9 mouse cellular contexts compared by ENCODE assay signal in the genomic region with DNA sequence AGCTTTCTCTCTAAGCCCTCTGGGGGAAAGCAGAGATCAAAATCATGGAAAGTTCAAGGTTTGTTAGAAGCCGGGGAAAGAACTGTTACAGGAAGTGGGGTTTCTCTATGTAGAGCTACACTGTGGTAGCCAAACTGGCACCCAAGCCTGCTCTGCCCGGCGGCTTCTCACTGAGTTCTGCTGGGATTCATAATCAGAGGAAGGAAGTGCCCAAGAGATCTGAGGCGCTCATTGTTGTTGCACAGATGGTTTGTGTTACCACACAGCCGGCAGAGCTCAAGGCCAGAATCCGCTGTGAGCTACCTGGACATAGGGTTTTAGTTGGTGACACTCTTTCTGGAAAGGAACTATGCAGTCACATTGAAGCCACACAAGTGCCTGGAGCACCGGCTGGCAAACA. TPM values are rescaled to one million over a fixed set of nuclear protein-coding genes. Genes with fewer than 3 reads are reported as not detected.
DNase-seq lines count a peak whose midpoint lies in the region; ATAC-seq lines count a peak whose summit lies in the region.
"Had no signal": no experiment of that assay in that cellular context is flagged by ENCODE, and none has a peak within 500 bp of the region (broad histone marks: within the 10 kb centered on the region; RNA-seq: fewer than 3 reads in every experiment).

No protein-coding gene starts in this region.

- H3K27me3 ChIP-seq in kidney, embryonic 14.5 days (ENCODE audit: control insufficient read depth, insufficient read depth, low read length): no peaks in the 10 kb centered on the region
- H3K27me3 ChIP-seq in embryonic facial prominence, embryonic 12.5 days: no peaks in the 10 kb centered on the region
- H3K27me3 ChIP-seq in limb, embryonic 11.5 days (ENCODE audit: control insufficient read depth, insufficient read depth, low read length): no peaks in the 10 kb centered on the region
- H3K27me3 ChIP-seq: neural tube, embryonic 12.5 days had no signal

- WGBS in kidney, embryonic 14.5 days: 72% methylated on average over 7 of the region's 7 CpGs
- WGBS in embryonic facial prominence, embryonic 12.5 days: 24% methylated on average over 7 of the region's 7 CpGs
- 20% methylated on average over 7 of the region's 7 CpGs for WGBS in limb, embryonic 11.5 days

- peak overlapping the region; percentile 8; the same call in 1 of the 2 replicates for H3K27ac ChIP-seq in kidney, embryonic 14.5 days (ENCODE audit: low read depth, low read length)
- peak overlapping the region; percentile 80 for H3K27ac ChIP-seq in embryonic facial prominence, embryonic 12.5 days
- peak overlapping the region; percentile 70 for H3K27ac ChIP-seq in limb, embryonic 11.5 days (replicated peaks; ENCODE audit: low read depth, low read length)
- H3K27ac ChIP-seq: neural tube, embryonic 12.5 days had no signal

- no peak overlapping the region for H3K4me2 ChIP-seq in kidney, embryonic 14.5 days (replicated peaks; ENCODE audit: low read depth, low read length)
- no peak overlapping the region for H3K4me2 ChIP-seq in embryonic facial prominence, embryonic 12.5 days (replicated peaks)
- no peak overlapping the region for H3K4me2 ChIP-seq in limb, embryonic 11.5 days (ENCODE audit: low read depth, severe bottlenecking)
- H3K4me2 ChIP-seq: neural tube, embryonic 12.5 days had no signal

- peaks cover 12% of the 10 kb centered on the region; the same call in 1 of the 2 replicates for H3K4me1 ChIP-seq in kidney, embryonic 14.5 days (ENCODE audit: control insufficient read depth, insufficient read depth, low read length)
- H3K4me1 ChIP-seq in embryonic facial prominence, embryonic 12.5 days: peaks cover 16% of the 10 kb centered on the region
- H3K4me1 ChIP-seq in limb, embryonic 11.5 days (ENCODE audit: control insufficient read depth, insufficient read depth, low read length): peaks cover 10% of the 10 kb centered on the region

- DNase-seq in kidney, adult 18-20 months: no peak
- peak; percentile 48 for DNase-seq in limb, embryonic 11.5 days (ENCODE audit: low spot score)
- DNase-seq in thymus, postnatal 25 days: no peak
- DNase-seq in urinary bladder, postnatal 14 days (ENCODE audit: low spot score): no peak
- DNase-seq in frontal cortex, postnatal 36 days (ENCODE audit: low spot score in 2 of 2): no peak

- ATAC-seq in kidney, embryonic 14.5 days (ENCODE audit: low FRiP score, low TSS enrichment): no peak
- no peak for ATAC-seq in embryonic facial prominence, embryonic 12.5 days (ENCODE audit: insufficient number of reproducible peaks, insufficient read depth, low FRiP score, low TSS enrichment)
- ATAC-seq in limb, embryonic 11.5 days (ENCODE audit: insufficient number of reproducible peaks, low FRiP score, low TSS enrichment, low read depth): no peak
- ATAC-seq in megakaryocyte, adult 5-6 weeks (ENCODE audit: poor library complexity, severe bottlenecking): peak; percentile 36

- no peaks in the 10 kb centered on the region for H3K36me3 ChIP-seq in kidney, embryonic 14.5 days (ENCODE audit: control insufficient read depth, insufficient read depth, low read length)
- H3K36me3 ChIP-seq in embryonic facial prominence, embryonic 12.5 days: no peaks in the 10 kb centered on the region
- no peaks in the 10 kb centered on the region for H3K36me3 ChIP-seq in limb, embryonic 11.5 days (ENCODE audit: control insufficient read depth, insufficient read depth, low read length)
- H3K36me3 ChIP-seq: neural tube, embryonic 12.5 days had no signal

- H3K4me3 ChIP-seq in kidney, embryonic 14.5 days (ENCODE audit: low read length): no peak overlapping the region
- H3K4me3 ChIP-seq in embryonic facial prominence, embryonic 12.5 days: no peak overlapping the region
- no peak overlapping the region for H3K4me3 ChIP-seq in limb, embryonic 11.5 days (ENCODE audit: low read depth, low read length)
- H3K4me3 ChIP-seq: neural tube, embryonic 12.5 days had no signal

- H3K9me3 ChIP-seq in kidney, embryonic 14.5 days (ENCODE audit: control insufficient read depth, low read length): no peaks in the 10 kb centered on the region
- H3K9me3 ChIP-seq in embryonic facial prominence, embryonic 12.5 days: no peaks in the 10 kb centered on the region
- no peaks in the 10 kb centered on the region for H3K9me3 ChIP-seq in limb, embryonic 11.5 days (ENCODE audit: control insufficient read depth, low read length)
- H3K9me3 ChIP-seq: neural tube, embryonic 12.5 days had no signal

- H3K9ac ChIP-seq in kidney, embryonic 14.5 days (ENCODE audit: low read depth, low read length): no peak overlapping the region
- no peak overlapping the region for H3K9ac ChIP-seq in embryonic facial prominence, embryonic 12.5 days
- H3K9ac ChIP-seq in limb, embryonic 11.5 days (ENCODE audit: low read length): no peak overlapping the region
- H3K9ac ChIP-seq: neural tube, embryonic 12.5 days had no signal

RNA-seq across cellular contexts. Expression of a gene that starts 21.8 kb away (rescaled TPM):
- 8.9 and 13.5 TPM in 2 replicates for polyA plus RNA-seq in kidney, embryonic 14.5 days (2014; fragmentation: Nextera tagmentation; extraction: Ambion mirVana)
- 23.1 and 24.7 TPM in 2 replicates for polyA plus RNA-seq in embryonic facial prominence, embryonic 12.5 days (2016; fragmentation: Nextera tagmentation; extraction: Ambion mirVana)
- 16.5 and 17.2 TPM in 2 replicates for polyA plus RNA-seq in limb, embryonic 11.5 days (2014; fragmentation: Nextera tagmentation; extraction: Ambion mirVana)
- 65.7 and 65.8 TPM in 2 replicates for total RNA-seq in megakaryocyte, adult 5-6 weeks (2015)
- total RNA-seq in megakaryocyte, adult 5-6 weeks (2017): 56.4 and 56.8 TPM in 2 replicates

Comparison
In these comparisons a context has a peak if more than half of its experiments do, and no peak if none do; other contexts are left out.
1. H3K27ac ChIP-seq: peak in every context shown above with its lines; median percentile 80 in embryonic facial prominence, embryonic 12.5 days; 70 in limb, embryonic 11.5 days; 8 in kidney, embryonic 14.5 days.